Mouse (Mus musculus): Measurements from ENCODE around the gene Clic4. TPM values are rescaled to one million over a fixed set of nuclear protein-coding genes. Genes with fewer than 3 reads are reported as not detected.

Gene Clic4
- polyA plus RNA-seq, 1 experiment from 2014 or later, result 100 TPM

GRCm38 (mm10) chr4:135248250-135249018, 24.2 kb downstream of the Clic4 start:
- no peak for DNase-seq (ENCODE audit: low spot score)
- WGBS, result 58% methylated on average over 9 of the region's 9 CpGs

GRCm38 (mm10) chr4:135246866-135247756, 25.5 kb downstream of the Clic4 start:
- Histone ChIP-seq H3K9ac (ENCODE audit: low read depth, low read length) (0 out of 2 replicates have a peak overlapping the region, but pooled peaks have one; percentile 10), H3K4me2 (ENCODE audit: low read depth, low read length) (0 out of 2 replicates have a peak overlapping the region, but pooled peaks have one; percentile 5), H3K4me3 (ENCODE audit: low read depth, low read length) (no peak overlapping the region), H3K9me3 (ENCODE audit: control insufficient read depth, low read length) (0 out of 2 replicates have a peak, but pooled peaks cover 4% of the 10 kb centered on the region), H3K27ac (replicated peaks; ENCODE audit: low read depth, low read length) (peak overlapping the region; percentile 61), H3K4me1 (ENCODE audit: control insufficient read depth, insufficient read depth, low read length) (peaks cover 13% of the 10 kb centered on the region), H3K27me3 (replicated peaks; ENCODE audit: control insufficient read depth, insufficient read depth, low read length) (no peaks in the 10 kb centered on the region), H3K36me3 (ENCODE audit: control insufficient read depth, insufficient read depth, low read length) (no peaks in the 10 kb centered on the region)
- ATAC-seq (ENCODE audit: low read depth) (no peak), DNase-seq (ENCODE audit: low spot score) (peak; percentile 62)
- 60% methylated on average over 23 of the region's 23 CpGs for WGBS

More at GRCm38 (mm10) chr4:135248250-135249018, 24.2 kb downstream of the Clic4 start:
- 0 out of 2 replicates have a peak, but pooled peaks cover 4% of the 10 kb centered on the region for H3K9me3 ChIP-seq (ENCODE audit: control insufficient read depth, low read length)
- no peak overlapping the region for H3K27ac ChIP-seq (replicated peaks; ENCODE audit: low read depth, low read length)
- peaks cover 16% of the 10 kb centered on the region for H3K4me1 ChIP-seq (ENCODE audit: control insufficient read depth, insufficient read depth, low read length)
- H3K4me2 ChIP-seq (ENCODE audit: low read depth, low read length), result no peak overlapping the region
- H3K27me3 ChIP-seq (replicated peaks; ENCODE audit: control insufficient read depth, insufficient read depth, low read length), result no peaks in the 10 kb centered on the region
- H3K4me3 ChIP-seq (ENCODE audit: low read depth, low read length), result no peak overlapping the region
- ATAC-seq (ENCODE audit: low read depth), result no peak
- H3K36me3 ChIP-seq (ENCODE audit: control insufficient read depth, insufficient read depth, low read length), result no peaks in the 10 kb centered on the region
- H3K9ac ChIP-seq (ENCODE audit: low read depth, low read length), result no peak overlapping the region

- 72% methylated on average over 2 of the region's 2 CpGs for WGBS
- Histone ChIP-seq H3K36me3 (ENCODE audit: control insufficient read depth, insufficient read depth, low read length) (no peaks in the 10 kb centered on the region), H3K4me3 (ENCODE audit: low read depth, low read length) (no peak overlapping the region), H3K9ac (ENCODE audit: low read depth, low read length) (no peak overlapping the region), H3K27ac (replicated peaks; ENCODE audit: low read depth, low read length) (no peak overlapping the region), H3K27me3 (replicated peaks; ENCODE audit: control insufficient read depth, insufficient read depth, low read length) (no peaks in the 10 kb centered on the region), H3K4me1 (ENCODE audit: control insufficient read depth, insufficient read depth, low read length) (peaks cover 18% of the 10 kb centered on the region), H3K9me3 (ENCODE audit: control insufficient read depth, low read length) (0 out of 2 replicates have a peak, but pooled peaks cover 4% of the 10 kb centered on the region), H3K4me2 (ENCODE audit: low read depth, low read length) (no peak overlapping the region)
- ATAC-seq (ENCODE audit: low read depth) (no peak), DNase-seq (ENCODE audit: low spot score) (no peak)
Measured at GRCm38 (mm10) chr4:135246444-135246843, 26.2 kb downstream of the Clic4 start.

GRCm38 (mm10) chr4:135245841-135246240, 26.8 kb downstream of the Clic4 start:
- Histone ChIP-seq H3K9ac (ENCODE audit: low read depth, low read length) (no peak overlapping the region), H3K4me2 (ENCODE audit: low read depth, low read length) (no peak overlapping the region), H3K4me3 (ENCODE audit: low read depth, low read length) (no peak overlapping the region), H3K27me3 (replicated peaks; ENCODE audit: control insufficient read depth, insufficient read depth, low read length) (no peaks in the 10 kb centered on the region), H3K27ac (replicated peaks; ENCODE audit: low read depth, low read length) (0 out of 2 replicates have a peak overlapping the region, but pooled peaks have one; percentile 1), H3K9me3 (ENCODE audit: control insufficient read depth, low read length) (0 out of 2 replicates have a peak, but pooled peaks cover 4% of the 10 kb centered on the region), H3K36me3 (ENCODE audit: control insufficient read depth, insufficient read depth, low read length) (no peaks in the 10 kb centered on the region), H3K4me1 (ENCODE audit: control insufficient read depth, insufficient read depth, low read length) (peaks cover 24% of the 10 kb centered on the region)
- 90% methylated on average over 11 of the region's 11 CpGs for WGBS
- no peak for ATAC-seq (ENCODE audit: low read depth)
- no peak for DNase-seq (ENCODE audit: low spot score)

- no peaks in the 10 kb centered on the region for H3K36me3 ChIP-seq (ENCODE audit: control insufficient read depth, insufficient read depth, low read length)
- H3K9me3 ChIP-seq (ENCODE audit: control insufficient read depth, low read length), result 0 out of 2 replicates have a peak, but pooled peaks cover 4% of the 10 kb centered on the region
- no peak for ATAC-seq (ENCODE audit: low read depth)
- H3K4me1 ChIP-seq (ENCODE audit: control insufficient read depth, insufficient read depth, low read length), result peaks cover 31% of the 10 kb centered on the region
- no peak overlapping the region for H3K4me3 ChIP-seq (ENCODE audit: low read depth, low read length)
- no peaks in the 10 kb centered on the region for H3K27me3 ChIP-seq (replicated peaks; ENCODE audit: control insufficient read depth, insufficient read depth, low read length)
- H3K9ac ChIP-seq (ENCODE audit: low read depth, low read length), result no peak overlapping the region
- no peak overlapping the region for H3K4me2 ChIP-seq (ENCODE audit: low read depth, low read length)
- H3K27ac ChIP-seq (replicated peaks; ENCODE audit: low read depth, low read length), result no peak overlapping the region
- WGBS, result 96% methylated on average over 3 of the region's 3 CpGs
- DNase-seq (ENCODE audit: low spot score), result no peak
Measured at GRCm38 (mm10) chr4:135244335-135244734, 28.3 kb downstream of the Clic4 start.

GRCm38 (mm10) chr4:135242913-135243541, 29.6 kb downstream of the Clic4 start:
- 79% methylated on average over 7 of the region's 7 CpGs for WGBS
- no peaks in the 10 kb centered on the region for H3K27me3 ChIP-seq (replicated peaks; ENCODE audit: control insufficient read depth, insufficient read depth, low read length)
- H3K4me2 ChIP-seq (ENCODE audit: low read depth, low read length), result no peak overlapping the region
- no peak overlapping the region for H3K9ac ChIP-seq (ENCODE audit: low read depth, low read length)
- H3K4me3 ChIP-seq (ENCODE audit: low read depth, low read length), result no peak overlapping the region
- no peak for ATAC-seq (ENCODE audit: low read depth)
- H3K27ac ChIP-seq (replicated peaks; ENCODE audit: low read depth, low read length), result no peak overlapping the region
- DNase-seq (ENCODE audit: low spot score), result no peak
- peaks cover 26% of the 10 kb centered on the region for H3K4me1 ChIP-seq (ENCODE audit: control insufficient read depth, insufficient read depth, low read length)
- H3K9me3 ChIP-seq (ENCODE audit: control insufficient read depth, low read length), result no peaks in the 10 kb centered on the region
- H3K36me3 ChIP-seq (ENCODE audit: control insufficient read depth, insufficient read depth, low read length), result no peaks in the 10 kb centered on the region

- no peak overlapping the region for H3K27ac ChIP-seq (replicated peaks; ENCODE audit: low read depth, low read length)
- H3K4me2 ChIP-seq (ENCODE audit: low read depth, low read length), result no peak overlapping the region
- no peaks in the 10 kb centered on the region for H3K9me3 ChIP-seq (ENCODE audit: control insufficient read depth, low read length)
- no peak overlapping the region for H3K9ac ChIP-seq (ENCODE audit: low read depth, low read length)
- H3K36me3 ChIP-seq (ENCODE audit: control insufficient read depth, insufficient read depth, low read length), result peaks cover 6% of the 10 kb centered on the region
- H3K4me1 ChIP-seq (ENCODE audit: control insufficient read depth, insufficient read depth, low read length), result peaks cover 22% of the 10 kb centered on the region
- no peak overlapping the region for H3K4me3 ChIP-seq (ENCODE audit: low read depth, low read length)
- H3K27me3 ChIP-seq (replicated peaks; ENCODE audit: control insufficient read depth, insufficient read depth, low read length), result no peaks in the 10 kb centered on the region
- WGBS, result 91% methylated on average over 5 of the region's 5 CpGs
- ATAC-seq (ENCODE audit: low read depth) (no peak), DNase-seq (ENCODE audit: low spot score) (no peak)
Measured at GRCm38 (mm10) chr4:135242383-135242782, 30.2 kb downstream of the Clic4 start.

GRCm38 (mm10) chr4:135241669-135242068, 30.9 kb downstream of the Clic4 start:
- Histone ChIP-seq H3K9ac (ENCODE audit: low read depth, low read length) (no peak overlapping the region), H3K4me2 (ENCODE audit: low read depth, low read length) (no peak overlapping the region), H3K27me3 (replicated peaks; ENCODE audit: control insufficient read depth, insufficient read depth, low read length) (no peaks in the 10 kb centered on the region), H3K9me3 (ENCODE audit: control insufficient read depth, low read length) (no peaks in the 10 kb centered on the region), H3K36me3 (ENCODE audit: control insufficient read depth, insufficient read depth, low read length) (peaks cover 9% of the 10 kb centered on the region), H3K4me3 (ENCODE audit: low read depth, low read length) (no peak overlapping the region), H3K27ac (replicated peaks; ENCODE audit: low read depth, low read length) (no peak overlapping the region; the same call in none of the 2 replicates), H3K4me1 (ENCODE audit: control insufficient read depth, insufficient read depth, low read length) (peaks cover 18% of the 10 kb centered on the region)
- DNase-seq (ENCODE audit: low spot score), result no peak
- 27% methylated on average over 5 of the region's 5 CpGs for WGBS
- ATAC-seq (ENCODE audit: low read depth), result no peak
